Mouse (Mus musculus) left cerebral cortex, postnatal 10 days (tissue): ENCODE measurements around the gene Aacs. TPM values are rescaled to one million over a fixed set of nuclear protein-coding genes. Genes with fewer than 3 reads are reported as not detected.

Source experiments
- DNase-seq, 2 experiments: peaks; one replicate each; pipeline ENCODE4 v3.0.0; 2021 to 2022; ENCODE audit warnings: low spot score in 2 of 2, mixed read lengths in 1 of 2; ENCODE audit errors: extremely low spot score in 1 of 2
- intact Hi-C: fragments of 180-260 bp; cut with DNase I; formaldehyde crosslinking; loops from one replicate; pipeline ENCODE4 v1.15.1; 2025
- total RNA-seq, 2 experiments: library from RNA; stranded (reverse); gene quantifications; 2 replicates each; pipeline ENCODE4 v1.2.3; 2021

The Aacs gene
- total RNA-seq, 2 experiments from 2014 or later: 84.1 to 96.1 TPM

GRCm38 (mm10) chr5:125523361-125523760 lies 47.7 kb downstream of the Aacs start:
- DNase-seq: no peak
- intact Hi-C loops: loop anchor here (10.0 kb wide), 1 partner anchor 1711 kb away; no protein-coding TSS in a partner anchor

GRCm38 (mm10) chr5:125525516-125525915 lies 49.9 kb downstream of the Aacs start:
- intact Hi-C loops: loop anchor here (10.0 kb wide), 1 partner anchor 1709 kb away; no protein-coding TSS in a partner anchor
- DNase-seq: no peak

DNA sequence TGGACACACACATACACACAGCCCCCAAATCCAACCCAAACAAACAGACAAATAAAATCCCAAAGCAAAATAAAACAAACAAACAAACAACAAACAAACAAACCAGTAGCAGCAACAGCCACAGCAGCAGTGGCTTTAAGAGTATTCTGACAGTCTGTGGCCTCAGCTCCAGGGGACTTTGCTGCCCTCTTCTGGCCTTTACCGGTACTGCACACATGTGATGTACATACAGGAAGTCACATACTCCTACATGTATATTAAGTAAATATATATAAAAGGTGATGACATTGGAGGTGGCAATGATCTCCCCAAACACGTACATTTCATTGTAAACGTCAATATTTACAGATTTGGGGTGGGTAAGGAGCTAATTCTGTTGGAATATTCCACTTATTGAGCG lies 50.9 kb downstream of the Aacs start:
- DNase-seq: no peak
- intact Hi-C loops: loop anchor here (10.0 kb wide), 1 partner anchor 1708 kb away; no protein-coding TSS in a partner anchor

- intact Hi-C loops: loop anchor here (10.0 kb wide), 1 partner anchor 1706 kb away; no protein-coding TSS in a partner anchor
- peak; percentile 76 to 80 for DNase-seq
Measured at GRCm38 (mm10) chr5:125529109-125529508, 53.5 kb downstream of the Aacs start.

- intact Hi-C loops: loop anchor here (5.0 to 10.0 kb wide), 7 partner anchors 223 to 1283 kb away; no protein-coding TSS in a partner anchor
- peak in 1 of 2 experiments; percentile 38 for DNase-seq
Measured at GRCm38 (mm10) chr5:125531634-125532033, 56.0 kb downstream of the Aacs start, which contains the start of gene Tmem132b. Gene Tmem132b (plus strand): TSS chr5:125531774.

- DNase-seq: peak; percentile 32 to 80
- intact Hi-C loops: loop anchor here (5.0 to 10.0 kb wide), 7 partner anchors 223 to 1283 kb away; no protein-coding TSS in a partner anchor
Measured at GRCm38 (mm10) chr5:125532191-125532544, 56.6 kb downstream of the Aacs start.

- intact Hi-C loops: loop anchor here (5.0 to 10.0 kb wide), 7 partner anchors 222 to 1282 kb away; no protein-coding TSS in a partner anchor
- no peak for DNase-seq
Measured at GRCm38 (mm10) chr5:125532545-125533224, 57.1 kb downstream of the Aacs start.

DNA sequence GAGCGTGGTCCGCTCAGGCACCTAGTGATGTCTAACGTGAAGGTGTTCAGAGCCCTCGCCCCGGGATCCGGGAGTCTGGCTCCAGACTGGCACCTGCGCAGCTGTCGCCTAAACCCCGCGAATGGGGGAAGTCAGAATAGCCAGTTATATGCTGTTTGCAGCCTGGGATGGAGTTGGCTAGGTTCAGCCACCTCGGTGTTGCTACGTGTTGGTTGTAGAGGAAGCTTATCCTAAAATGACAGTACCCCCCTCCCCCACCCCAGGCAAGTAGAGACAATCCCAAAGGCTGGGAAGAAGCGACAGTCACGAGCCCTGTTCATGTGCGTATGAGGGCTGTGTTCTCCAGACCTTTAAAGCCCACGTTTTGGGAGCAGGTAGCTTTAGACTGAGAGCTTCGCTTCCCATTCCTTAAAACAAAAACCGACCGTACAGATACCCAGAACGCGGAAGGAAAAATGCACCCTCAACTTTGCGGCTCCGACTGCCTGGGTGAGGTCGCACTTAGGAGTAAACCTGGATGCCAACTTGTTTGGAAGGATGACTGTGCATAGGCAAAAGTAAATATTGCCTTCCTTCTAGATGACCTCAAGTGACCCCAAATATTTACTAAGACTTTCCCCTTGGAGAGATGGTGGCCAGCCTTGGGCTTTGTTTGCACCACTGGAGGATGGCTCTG lies 57.7 kb downstream of the Aacs start:
- peak; percentile 38 to 59 for DNase-seq
- intact Hi-C loops: loop anchor here (5.0 to 10.0 kb wide), 7 partner anchors 221 to 1281 kb away; no protein-coding TSS in a partner anchor

DNA sequence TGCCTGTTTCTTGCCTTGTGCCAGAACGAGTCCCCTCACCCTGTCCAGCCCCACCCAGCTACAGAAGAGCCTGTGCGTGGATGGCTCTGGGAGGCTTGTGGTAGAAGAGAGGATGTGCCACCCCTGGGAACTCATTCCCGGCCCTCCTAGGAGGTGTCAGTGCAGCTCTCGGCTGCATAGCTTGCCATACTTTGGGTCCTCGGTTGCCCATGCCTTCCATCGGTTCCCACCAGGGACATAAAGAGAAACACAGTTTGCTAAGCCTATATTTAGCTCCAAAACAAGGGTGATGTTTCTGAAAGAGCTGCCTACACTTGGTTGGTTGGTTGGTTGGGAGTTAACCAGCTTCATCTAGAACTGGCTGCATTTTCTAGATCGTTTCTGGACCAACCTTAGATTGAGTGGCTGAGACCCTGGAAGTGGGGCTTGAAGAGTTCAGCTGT lies 58.6 kb downstream of the Aacs start:
- intact Hi-C loops: loop anchor here (5.0 to 10.0 kb wide), 7 partner anchors 221 to 1281 kb away; no protein-coding TSS in a partner anchor
- no peak for DNase-seq

DNA sequence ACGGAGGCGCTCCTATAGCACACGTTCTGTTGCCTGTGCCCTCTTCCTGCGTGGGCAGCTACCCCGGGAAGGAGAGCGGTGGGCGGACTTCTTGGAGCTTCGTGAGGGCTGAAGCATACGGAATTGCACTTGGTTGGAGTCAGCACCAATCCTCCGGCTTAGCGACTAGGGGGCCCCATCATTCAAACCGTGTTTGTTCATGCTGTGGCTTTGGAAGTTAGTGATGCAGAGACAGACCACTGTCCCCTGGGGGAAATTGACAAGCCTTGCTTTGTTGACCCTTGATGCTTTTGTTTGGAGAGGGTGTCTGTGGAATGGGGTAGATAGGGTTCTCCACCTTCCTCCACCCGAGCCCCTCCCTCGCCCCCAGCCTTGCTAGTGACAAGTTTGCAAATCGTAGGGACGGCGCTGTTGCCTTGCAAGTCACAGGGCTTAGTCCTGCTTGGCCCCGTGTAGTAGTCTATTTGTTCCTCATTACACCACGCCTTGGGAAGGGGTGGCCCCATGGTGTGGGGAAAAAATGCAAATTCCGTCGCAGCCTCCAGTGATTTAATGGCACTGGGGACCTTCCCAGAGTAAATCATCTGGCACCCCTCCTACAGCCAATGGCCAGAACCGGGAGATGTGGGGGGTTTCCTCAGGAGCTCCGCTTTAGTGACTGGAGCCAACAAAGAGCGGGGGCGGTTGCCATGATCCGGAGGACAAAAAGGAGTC lies 59.2 kb downstream of the Aacs start:
- intact Hi-C loops: loop anchor here (5.0 to 10.0 kb wide), 7 partner anchors 220 to 1280 kb away; no protein-coding TSS in a partner anchor
- DNase-seq: peak in 1 of 2 experiments; percentile 62

GRCm38 (mm10) chr5:125545090-125545489 lies 69.5 kb downstream of the Aacs start:
- no peak for DNase-seq
- intact Hi-C loops: no loop called here

DNA sequence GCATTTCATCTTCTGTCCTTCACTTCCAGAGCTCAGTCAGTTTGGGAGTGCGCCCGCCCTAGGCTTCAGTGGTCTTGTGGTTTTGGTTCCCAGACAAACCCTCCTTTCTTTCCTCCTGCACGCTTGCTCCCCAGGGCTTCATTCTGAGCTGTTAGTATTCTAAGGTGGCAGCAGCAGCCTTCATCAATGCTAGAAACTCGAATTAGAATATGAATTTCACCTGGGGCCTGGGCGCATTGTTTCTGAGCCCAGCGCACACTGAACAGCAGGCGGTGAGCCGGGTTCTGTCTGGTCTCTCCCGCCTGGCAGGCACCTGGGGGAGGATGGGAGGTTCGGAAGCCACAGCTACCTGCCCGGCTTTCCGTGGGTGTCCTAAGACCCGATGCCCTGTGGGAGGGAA lies 70.7 kb downstream of the Aacs start:
- DNase-seq: no peak
- intact Hi-C loops: no loop called here

DNA sequence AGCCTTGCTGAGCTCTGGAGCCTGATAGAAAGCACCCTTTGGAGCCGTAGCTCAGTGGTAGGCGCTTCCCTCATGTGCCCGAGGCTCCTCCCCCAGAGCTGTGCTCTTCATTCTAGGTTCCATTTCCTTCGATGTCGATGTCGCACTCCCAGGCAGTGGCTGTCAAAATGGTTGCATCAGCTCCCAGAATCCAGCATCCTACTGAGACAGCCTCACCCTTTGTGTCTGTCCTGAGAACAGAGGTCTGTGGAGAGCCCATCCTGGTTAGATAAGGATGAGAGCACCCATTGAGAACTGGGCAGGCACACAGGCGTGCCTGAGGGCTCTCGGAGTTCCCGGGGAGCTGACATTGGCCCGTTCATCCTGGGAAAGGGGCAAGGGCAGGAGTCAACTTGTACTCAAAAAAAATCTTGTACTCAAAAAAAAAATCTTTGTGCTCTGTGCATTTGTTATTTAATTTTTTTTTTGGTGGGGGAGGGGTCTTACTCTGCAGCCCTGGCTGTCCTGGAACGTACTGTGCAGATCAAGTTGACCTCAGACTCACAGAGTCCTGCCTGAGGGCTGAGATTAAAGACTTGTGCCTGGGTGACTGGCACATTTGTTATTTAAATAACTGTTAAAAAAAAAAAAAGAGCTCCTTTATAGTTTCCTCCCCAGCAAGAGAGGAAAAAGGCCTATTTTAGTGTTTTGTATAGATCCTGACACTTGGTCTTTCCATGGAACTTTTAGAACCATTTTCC lies 74.3 kb downstream of the Aacs start:
- intact Hi-C loops: no loop called here
- DNase-seq: no peak

DNA sequence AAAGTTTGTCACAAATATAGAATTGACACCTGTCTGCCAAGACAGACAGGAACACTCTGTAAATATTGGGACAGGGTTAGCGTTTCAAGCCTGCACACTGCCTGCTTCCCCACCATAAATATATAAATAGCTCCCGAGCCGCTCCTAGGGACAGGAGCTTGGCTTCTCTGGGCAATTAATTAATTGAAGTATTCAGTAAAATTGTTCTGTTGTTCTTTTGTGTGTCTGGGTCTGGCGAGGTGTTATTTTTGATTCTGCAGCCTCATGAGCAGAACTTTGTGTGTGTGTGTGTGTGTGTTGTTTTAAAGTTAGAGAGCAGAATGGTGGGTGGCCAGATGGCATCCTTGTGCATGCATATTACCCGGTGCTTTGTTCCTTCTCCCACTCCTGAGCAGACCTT lies 80.1 kb downstream of the Aacs start:
- intact Hi-C loops: no loop called here
- DNase-seq: no peak

DNA sequence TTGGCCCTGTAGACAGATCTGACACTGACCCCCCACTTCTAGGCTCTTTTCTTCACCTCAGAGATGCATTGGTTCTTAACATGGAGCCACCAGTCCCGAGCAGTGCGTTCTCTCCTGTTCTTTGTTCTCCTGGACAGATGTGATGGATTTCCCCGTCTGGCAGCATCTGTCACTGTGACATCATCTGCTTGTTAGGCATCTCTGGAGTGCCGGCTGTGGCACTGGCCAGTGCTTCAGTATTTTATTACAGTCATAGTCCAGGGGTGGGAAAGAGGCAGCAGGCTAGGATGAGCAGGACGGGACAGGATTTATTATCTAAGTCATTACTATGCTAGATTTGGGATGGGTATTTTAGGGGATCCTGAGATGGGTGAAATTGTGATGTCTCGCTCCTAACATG lies 87.9 kb downstream of the Aacs start:
- no peak for DNase-seq
- intact Hi-C loops: no loop called here

GRCm38 (mm10) chr5:125565725-125566124 lies 90.1 kb downstream of the Aacs start:
- intact Hi-C loops: no loop called here
- DNase-seq: no peak
